ENCODE assay signal across 10 mouse cellular contexts in the genomic region with DNA sequence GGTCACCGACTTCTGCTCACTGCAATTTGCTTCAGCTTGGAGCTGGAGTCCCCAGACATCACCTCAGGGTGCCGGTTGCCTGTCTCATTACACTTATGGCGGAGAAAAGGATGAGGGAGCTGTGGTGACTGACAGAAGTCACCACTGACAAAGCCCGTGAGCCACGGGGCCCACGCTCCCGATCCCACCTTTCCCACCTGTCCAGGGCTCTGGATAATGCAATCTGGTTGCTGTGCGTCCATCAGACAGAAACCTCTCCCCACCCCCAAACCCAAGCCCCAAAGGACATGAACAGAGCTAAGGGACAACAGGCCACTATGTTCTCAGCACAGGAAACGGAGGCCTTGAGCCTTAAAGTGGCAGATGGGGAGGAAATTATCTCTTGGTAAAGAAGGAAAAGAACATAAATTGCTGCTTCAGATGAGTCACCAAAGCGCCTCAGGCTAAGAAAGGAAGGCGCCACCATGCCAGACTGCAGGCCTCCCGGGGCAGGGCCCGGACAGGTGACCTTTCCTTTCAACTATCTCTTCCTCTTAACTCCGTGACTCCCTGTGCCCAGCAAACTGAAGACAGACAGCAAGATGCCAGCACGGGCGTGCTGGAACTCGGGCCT. TPM values are rescaled to one million over a fixed set of nuclear protein-coding genes. Genes with fewer than 3 reads are reported as not detected.
DNase-seq lines count a peak whose midpoint lies in the region; ATAC-seq and TF ChIP-seq lines count a peak whose summit lies in the region.
"Had no signal": no experiment of that assay in that cellular context is flagged by ENCODE, and none has a peak within 500 bp of the region (broad histone marks: within the 10 kb centered on the region; RNA-seq: fewer than 3 reads in every experiment).

No protein-coding gene starts in this region.

- no peaks in the 10 kb centered on the region for H3K79me2 ChIP-seq in liver, adult 2 months (ENCODE audit: control insufficient read depth, insufficient read depth, low read length)

- peak overlapping the region; percentile 56 for H3K27ac ChIP-seq in forebrain, embryonic 10.5 days
- no peak overlapping the region for H3K27ac ChIP-seq in forebrain, embryonic 15.5 days (replicated peaks)
- H3K27ac ChIP-seq in liver, adult 2 months (replicated peaks; ENCODE audit: insufficient read depth, low read depth, low read length): peak overlapping the region; percentile 41; the same call in 1 of the 2 replicates
- H3K27ac ChIP-seq in liver, embryonic 12.5 days: no peak overlapping the region
- H3K27ac ChIP-seq in layer of hippocampus, adult 2 months: no peak overlapping the region; the same call in 1 of the 2 replicates

- no peaks in the 10 kb centered on the region for H3K27me3 ChIP-seq in forebrain, embryonic 10.5 days (ENCODE audit: poor library complexity, severe bottlenecking)
- H3K27me3 ChIP-seq in forebrain, embryonic 15.5 days: no peaks in the 10 kb centered on the region
- H3K27me3 ChIP-seq in liver, adult 2 months (ENCODE audit: control insufficient read depth, insufficient read depth, low read length): no peaks in the 10 kb centered on the region
- peaks cover 17% of the 10 kb centered on the region for H3K27me3 ChIP-seq in liver, embryonic 12.5 days (replicated peaks)

- no peak for DNase-seq in forebrain, embryonic 10.5 days (ENCODE audit: extremely low spot score, low spot score)
- no peak for DNase-seq in liver, adult 2 months (ENCODE audit: extremely low read depth, low read depth, low spot score)
- DNase-seq in adrenal gland, postnatal 36 days: peak; percentile 71 to 72
- peak; percentile 32 to 67 for DNase-seq in kidney, postnatal 36 days
- DNase-seq in layer of hippocampus, adult 2 months (ENCODE audit: low spot score in 2 of 2): no peak
- DNase-seq in spleen, postnatal 4 days (ENCODE audit: low spot score in 2 of 2): no peak
- DNase-seq: left cerebral cortex, postnatal 4 days had no signal

- TF ChIP-seq CTCF in liver, adult 2 months (IDR thresholded peaks at IDR 0.05; ENCODE audit: low read depth, low read length): no peak
- no peak for TF ChIP-seq CTCF in layer of hippocampus, adult 2 months (conservative IDR thresholded peaks at IDR 0.05)

- H3K4me1 ChIP-seq in forebrain, embryonic 10.5 days: peaks cover 43% of the 10 kb centered on the region
- H3K4me1 ChIP-seq in forebrain, embryonic 15.5 days: peaks cover 6% of the 10 kb centered on the region
- no peaks in the 10 kb centered on the region for H3K4me1 ChIP-seq in liver, adult 2 months (ENCODE audit: control insufficient read depth, insufficient read depth, low read length)
- H3K4me1 ChIP-seq in liver, embryonic 12.5 days: peaks cover 3% of the 10 kb centered on the region; the same call in 1 of the 2 replicates

- H3K9ac ChIP-seq in forebrain, embryonic 15.5 days (replicated peaks): no peak overlapping the region
- no peak overlapping the region for H3K9ac ChIP-seq in liver, adult 2 months (ENCODE audit: low read depth, low read length)
- H3K9ac ChIP-seq in liver, embryonic 12.5 days: no peak overlapping the region

- WGBS in forebrain, embryonic 10.5 days: 73% methylated on average over 17 of the region's 17 CpGs
- WGBS in forebrain, embryonic 15.5 days: 79% methylated on average over 17 of the region's 17 CpGs
- WGBS in liver, adult 2 months: 71% methylated on average over 17 of the region's 17 CpGs
- 59% methylated on average over 17 of the region's 17 CpGs for WGBS in liver, embryonic 12.5 days (ENCODE audit: insufficient replicate concordance)

- H3K9me3 ChIP-seq in forebrain, embryonic 10.5 days: no peaks in the 10 kb centered on the region
- H3K9me3 ChIP-seq in forebrain, embryonic 15.5 days: no peaks in the 10 kb centered on the region
- H3K9me3 ChIP-seq in liver, embryonic 12.5 days (replicated peaks): no peaks in the 10 kb centered on the region

- H3K4me3 ChIP-seq in forebrain, embryonic 10.5 days: no peak overlapping the region
- no peak overlapping the region for H3K4me3 ChIP-seq in forebrain, embryonic 15.5 days
- no peak overlapping the region for H3K4me3 ChIP-seq in liver, adult 2 months (ENCODE audit: insufficient read depth, low read depth, low read length)
- H3K4me3 ChIP-seq in liver, embryonic 12.5 days: no peak overlapping the region
- no peak overlapping the region for H3K4me3 ChIP-seq in layer of hippocampus, adult 2 months

- H3K4me2 ChIP-seq in forebrain, embryonic 15.5 days (replicated peaks): no peak overlapping the region
- H3K4me2 ChIP-seq in liver, embryonic 12.5 days: no peak overlapping the region

- no peaks in the 10 kb centered on the region for H3K36me3 ChIP-seq in forebrain, embryonic 10.5 days (replicated peaks)
- H3K36me3 ChIP-seq in forebrain, embryonic 15.5 days: no peaks in the 10 kb centered on the region
- no peaks in the 10 kb centered on the region for H3K36me3 ChIP-seq in liver, adult 2 months (ENCODE audit: control insufficient read depth, insufficient read depth, low read length)
- H3K36me3 ChIP-seq in liver, embryonic 12.5 days: no peaks in the 10 kb centered on the region

- no peak for TF ChIP-seq POLR2A in liver, adult 2 months (IDR thresholded peaks at IDR 0.05; ENCODE audit: extremely low read depth, insufficient read depth, low read length)

- no peak for ATAC-seq in forebrain, embryonic 15.5 days (replicated peaks)
- ATAC-seq in liver, embryonic 12.5 days: no peak
- ATAC-seq: inflammation-experienced regulatory T-cells, adult 6 months had no signal

RNA-seq across cellular contexts. Expression of gene Man1c1, which starts 34.2 kb away (rescaled TPM):
- polyA plus RNA-seq in forebrain, embryonic 10.5 days (2016; fragmentation: Nextera tagmentation; extraction: Ambion mirVana): 2.3 and 2.8 TPM in 2 replicates
- 2.5 and 2.6 TPM in 2 replicates for polyA plus RNA-seq in forebrain, embryonic 15.5 days (2015; fragmentation: Nextera tagmentation; extraction: Ambion mirVana)
- total RNA-seq in liver, adult 2 months (2014; rRNA removed): 1.1 and 1.3 TPM in 2 replicates
- polyA plus RNA-seq in liver, adult 2 months (2012; rRNA removed): 0.86 and 1.1 TPM in 2 replicates
- 3.2 and 3.5 TPM in 2 replicates for polyA plus RNA-seq in liver, embryonic 12.5 days (2016; fragmentation: Nextera tagmentation; extraction: Ambion mirVana)
- total RNA-seq in adrenal gland, postnatal 36 days (2021): 10 to 100 TPM; 18.5 to 24.7 TPM
- total RNA-seq in layer of hippocampus, adult 2 months (2021): 10 to 100 TPM; 22.1 to 25.1 TPM

Comparison
In these comparisons a context has a peak if more than half of its experiments do, and no peak if none do; other contexts are left out.
1. H3K27ac ChIP-seq: peak in forebrain, embryonic 10.5 days (single experiment) and liver, adult 2 months (single experiment); none in forebrain, embryonic 15.5 days (single experiment), liver, embryonic 12.5 days (single experiment) and layer of hippocampus, adult 2 months (single experiment).
2. DNase-seq: peak in adrenal gland, postnatal 36 days (2 of 2) and kidney, postnatal 36 days (2 of 2); none in forebrain, embryonic 10.5 days (single experiment), liver, adult 2 months (single experiment), layer of hippocampus, adult 2 months (0 of 2) and spleen, postnatal 4 days (0 of 2).